Mouse (Mus musculus) natural killer cell, adult 2 months (primary cell): ENCODE measurements around the gene Gse1.

Source experiments
- DNase-seq, 2 experiments: peaks; one replicate each; pipeline ENCODE4 v3.0.0; 2022; ENCODE audit warnings: low spot score in 2 of 2

Gse1 gene

DNA sequence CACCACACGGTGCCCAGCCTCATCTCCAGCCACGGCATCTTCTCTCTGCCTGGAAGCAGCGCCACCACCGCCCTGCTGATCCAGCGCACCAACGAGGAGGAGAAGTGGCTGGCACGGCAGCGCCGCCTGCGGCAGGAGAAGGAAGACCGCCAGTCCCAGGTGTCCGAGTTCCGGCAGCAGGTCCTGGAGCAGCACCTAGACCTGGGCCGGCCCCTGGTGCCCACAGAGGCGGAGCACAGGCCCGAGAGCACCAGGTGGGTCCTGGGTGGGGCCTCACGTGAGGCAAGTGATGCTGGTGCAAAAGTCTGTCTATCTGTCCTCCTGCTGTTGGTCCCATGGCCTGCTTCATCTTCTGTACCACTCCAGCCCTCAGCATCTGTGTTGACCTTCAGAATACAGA lies 340.9 kb downstream of the Gse1 start:
- no peak for DNase-seq

DNA sequence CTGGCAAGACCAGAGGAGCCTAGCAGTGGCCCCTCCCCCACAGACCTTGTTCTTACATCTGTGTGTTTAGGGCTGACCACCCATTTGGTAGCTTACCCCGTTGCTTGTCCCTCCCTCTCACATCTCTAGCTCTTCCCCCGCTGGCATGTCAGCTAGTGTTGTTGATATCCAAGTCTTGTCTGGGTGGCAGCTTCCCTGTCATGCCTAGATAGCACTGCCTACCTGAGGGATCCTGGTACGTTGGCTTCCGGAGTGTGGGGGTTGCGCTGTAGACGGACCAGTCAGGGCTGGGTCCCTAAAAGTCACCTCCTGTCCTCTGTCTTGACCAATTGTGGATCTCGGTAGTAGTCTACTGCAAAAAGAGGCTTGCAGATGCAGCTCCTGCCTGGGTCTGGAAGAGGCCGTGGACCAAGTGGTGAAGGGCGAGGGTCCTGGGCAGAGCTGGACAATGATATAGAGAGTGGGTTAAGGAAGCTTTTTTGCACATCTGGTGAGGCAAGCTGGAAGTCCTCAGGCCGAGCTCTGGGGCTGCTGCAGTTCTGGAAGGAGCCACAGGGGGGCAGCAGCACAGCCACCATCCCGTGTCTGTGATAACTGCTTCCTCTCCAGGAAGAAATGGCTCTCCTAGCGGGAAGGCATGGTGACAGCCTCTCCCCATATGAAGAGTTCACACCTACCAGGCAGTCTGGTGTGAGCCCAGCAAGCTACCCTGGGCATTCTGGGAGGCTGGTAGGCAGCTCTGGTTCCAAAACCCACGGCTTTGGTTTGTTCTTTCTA lies 341.9 kb downstream of the Gse1 start:
- DNase-seq = peak; percentile 48 to 67

DNA sequence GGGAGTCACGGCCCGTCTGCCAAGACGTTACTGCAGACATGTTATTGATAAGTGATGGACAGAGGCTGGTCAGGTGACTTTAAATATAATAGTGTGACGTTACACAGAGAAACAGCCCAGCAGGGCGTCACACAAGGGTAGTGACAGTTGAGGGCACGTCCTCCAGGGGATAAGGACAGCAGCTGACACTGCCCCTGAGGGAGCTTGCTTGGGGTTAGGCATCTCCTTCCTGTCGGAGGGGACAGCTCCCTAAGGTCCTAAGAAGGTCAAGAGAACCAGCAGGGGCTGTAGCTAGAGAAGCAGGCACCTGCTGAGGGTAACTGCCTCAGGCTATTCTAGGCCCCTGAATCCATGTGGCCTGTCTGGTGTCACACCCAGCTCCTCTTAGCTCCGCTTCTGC lies 343.3 kb downstream of the Gse1 start:
- DNase-seq = peak in 1 of 2 experiments; percentile 13

DNA sequence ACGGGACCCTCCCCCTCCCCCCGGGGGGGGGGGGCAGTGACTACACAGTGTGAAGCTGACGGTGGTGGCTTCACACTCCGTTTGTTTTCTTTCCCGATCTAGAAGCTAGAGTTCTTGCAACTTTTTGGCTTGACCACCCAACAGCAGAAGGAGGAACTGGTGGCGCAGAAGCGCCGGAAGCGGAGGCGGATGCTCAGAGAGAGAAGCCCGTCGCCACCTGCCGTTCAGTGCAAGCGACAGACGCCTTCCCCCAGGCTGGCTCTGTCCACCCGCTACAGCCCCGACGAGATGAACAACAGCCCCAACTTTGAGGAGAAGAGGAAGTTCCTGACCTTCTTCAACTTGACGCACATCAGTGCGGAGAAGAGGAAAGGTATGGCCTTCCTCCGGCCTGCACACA lies 344.3 kb downstream of the Gse1 start:
- DNase-seq = peak; percentile 33 to 72

DNA sequence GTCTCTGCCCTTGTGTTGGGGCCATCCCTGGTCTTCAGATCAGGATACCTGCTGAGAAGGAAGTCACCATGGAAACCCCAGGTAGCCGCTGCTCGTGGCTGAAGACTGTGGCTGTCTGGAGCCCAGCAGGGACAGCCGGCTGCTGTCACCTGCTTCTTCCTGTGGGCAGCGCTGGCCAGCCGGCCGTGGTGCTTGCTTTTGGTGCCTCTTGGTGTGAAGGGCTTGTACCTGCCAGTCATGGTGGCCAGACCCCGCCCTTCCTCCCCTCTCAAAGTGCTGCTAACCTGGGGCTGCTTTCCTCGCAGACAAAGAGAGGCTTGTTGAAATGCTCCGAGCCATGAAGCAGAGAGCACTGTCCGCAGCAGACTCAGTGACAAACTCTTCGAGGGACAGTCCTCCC lies 345.6 kb downstream of the Gse1 start:
- no peak for DNase-seq

DNA sequence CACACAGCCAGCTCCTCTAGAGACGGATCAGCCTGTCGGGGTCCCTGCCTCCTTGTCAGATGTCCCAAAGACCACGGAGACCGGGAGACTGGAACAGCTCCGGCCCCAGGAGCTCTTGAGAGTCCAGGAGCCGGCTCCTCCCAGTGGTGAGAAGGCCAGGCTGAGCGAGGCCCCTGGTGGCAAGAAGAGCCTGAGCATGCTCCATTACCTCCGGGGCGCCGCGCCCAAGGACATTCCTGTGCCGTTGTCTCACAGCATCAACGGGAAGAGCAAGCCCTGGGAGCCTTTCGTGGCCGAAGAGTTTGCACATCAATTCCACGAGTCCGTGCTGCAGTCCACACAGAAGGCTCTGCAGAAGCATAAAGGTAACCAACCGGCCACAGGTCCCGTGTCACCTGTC lies 346.7 kb downstream of the Gse1 start:
- DNase-seq = no peak

DNA sequence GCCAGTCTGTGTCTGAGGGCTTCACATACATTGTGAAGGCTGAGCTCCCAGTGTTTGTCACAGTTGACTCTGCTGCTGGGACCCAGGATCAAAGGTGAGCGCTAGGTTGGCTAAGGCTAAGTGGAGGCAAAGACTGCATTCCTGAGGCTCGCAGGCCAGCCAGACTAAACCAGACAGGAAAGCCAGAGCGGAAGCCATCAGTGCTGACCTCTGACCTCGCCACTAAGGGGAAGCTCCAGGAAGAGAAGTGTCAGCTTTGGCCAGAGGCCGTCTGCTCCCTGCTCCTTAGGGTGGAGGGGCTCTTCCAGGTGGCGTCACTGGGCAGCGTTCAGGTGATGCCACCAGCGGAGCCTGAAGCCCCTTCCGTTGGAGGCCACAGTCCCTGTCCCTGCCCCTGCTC lies 347.5 kb downstream of the Gse1 start:
- DNase-seq = no peak

DNA sequence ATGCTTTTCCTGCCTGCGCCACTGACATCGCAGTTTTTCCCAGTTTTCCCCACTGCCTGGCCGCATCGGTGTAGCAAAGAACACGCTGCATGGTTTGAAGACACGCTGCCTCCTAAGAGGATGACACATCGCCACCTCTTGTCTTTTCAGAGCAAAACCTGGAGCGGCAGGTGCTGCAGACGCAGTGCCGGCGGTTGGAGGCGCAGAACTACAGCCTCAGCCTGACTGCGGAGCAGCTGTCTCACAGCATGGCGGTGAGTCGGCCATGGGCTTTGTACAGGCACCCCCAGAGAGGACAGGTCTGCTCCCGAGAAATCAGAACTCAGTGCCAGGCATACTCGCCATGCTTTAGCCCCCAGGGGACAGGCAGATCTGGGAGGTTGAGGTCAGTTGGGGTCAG lies 349.6 kb downstream of the Gse1 start:
- DNase-seq = no peak

DNA sequence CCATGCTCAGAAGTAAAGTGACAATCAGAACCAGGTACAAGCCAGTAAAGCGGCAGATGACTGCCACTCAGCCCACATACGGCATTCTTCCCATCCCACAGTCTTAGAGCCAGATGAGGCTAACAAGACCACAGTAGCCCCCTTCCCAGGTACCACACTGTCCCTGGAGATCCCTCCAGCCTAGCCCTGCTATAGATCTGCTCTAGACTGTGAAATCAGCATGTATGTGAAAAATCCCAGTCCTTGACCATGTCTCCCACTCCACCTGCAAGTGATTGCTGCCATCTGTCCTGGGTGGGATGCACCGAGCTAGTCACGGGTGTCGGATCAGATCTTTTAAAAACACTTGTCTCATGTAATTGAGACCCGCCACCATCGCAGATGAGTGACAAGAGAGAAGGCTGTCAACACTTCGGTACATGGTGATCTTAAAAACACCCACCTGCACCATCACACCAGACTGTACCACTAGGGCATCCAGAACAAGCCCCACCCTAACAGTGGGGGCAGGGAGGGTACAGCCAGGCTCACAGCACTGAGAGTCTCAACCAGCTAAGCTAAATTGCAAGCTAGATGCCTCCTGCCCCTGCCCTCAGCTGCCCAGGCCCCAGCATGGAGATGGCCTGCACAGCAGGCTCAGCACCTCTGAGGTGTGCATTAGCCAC lies 352.2 kb downstream of the Gse1 start:
- no peak for DNase-seq

DNA sequence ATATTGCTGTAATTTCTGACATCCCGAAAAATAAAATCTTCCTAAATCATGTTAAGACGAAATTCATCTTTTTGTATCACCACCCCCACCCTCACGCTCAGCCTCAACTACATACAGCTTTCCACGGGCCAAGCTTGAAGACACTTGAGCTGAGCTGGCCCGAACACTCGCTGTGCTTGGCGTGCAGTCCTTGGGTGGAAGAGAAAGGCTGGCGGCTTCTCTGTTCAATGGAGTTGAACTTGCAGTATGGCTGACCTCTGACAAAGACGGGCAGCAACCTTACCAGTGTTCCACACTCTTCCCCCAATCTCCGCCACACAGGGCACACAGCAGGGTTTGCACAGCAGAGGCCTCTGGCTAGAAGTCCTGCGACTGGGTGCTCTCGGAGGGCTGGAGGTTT lies 353.1 kb downstream of the Gse1 start:
- no peak for DNase-seq

DNA sequence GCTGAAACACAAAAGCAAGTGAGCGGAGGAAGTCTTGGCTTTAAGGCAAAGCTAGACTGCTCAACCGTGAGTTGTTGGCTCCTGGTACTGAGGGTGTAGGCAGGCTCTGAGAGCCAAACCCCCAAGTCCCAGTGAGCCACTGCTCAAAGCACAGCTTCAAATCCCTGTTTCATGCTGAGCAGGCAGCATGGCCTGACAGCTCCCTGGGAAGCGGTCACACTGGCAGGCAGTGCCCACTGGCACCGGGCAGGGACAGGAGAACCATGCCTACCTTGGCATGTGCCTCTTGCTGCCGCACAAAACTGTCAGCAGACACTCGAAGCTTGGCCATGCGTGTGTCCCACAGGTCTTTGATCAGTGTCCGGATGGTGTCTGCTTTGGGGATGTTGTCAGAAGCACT lies 353.6 kb downstream of the Gse1 start:
- no peak for DNase-seq

DNA sequence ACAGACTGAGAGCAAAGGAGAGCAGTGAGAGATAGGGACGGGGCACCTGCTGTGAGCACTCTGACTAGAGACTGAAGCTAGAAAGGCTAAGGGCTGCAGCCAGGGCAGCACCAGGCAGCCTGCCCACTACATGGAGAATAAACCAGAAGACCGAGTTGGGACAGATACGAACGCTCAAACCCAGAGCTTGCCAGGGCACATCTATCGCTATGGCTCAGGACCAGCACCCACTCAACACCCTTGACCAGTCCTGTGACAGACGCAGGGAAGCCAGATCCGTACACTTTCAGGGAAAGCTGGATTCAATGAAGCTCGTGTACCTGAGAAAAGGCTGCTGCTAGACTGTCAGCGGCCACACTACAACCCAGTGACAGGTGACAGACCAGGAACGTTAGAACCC lies 357.3 kb downstream of the Gse1 start:
- DNase-seq = no peak

DNA sequence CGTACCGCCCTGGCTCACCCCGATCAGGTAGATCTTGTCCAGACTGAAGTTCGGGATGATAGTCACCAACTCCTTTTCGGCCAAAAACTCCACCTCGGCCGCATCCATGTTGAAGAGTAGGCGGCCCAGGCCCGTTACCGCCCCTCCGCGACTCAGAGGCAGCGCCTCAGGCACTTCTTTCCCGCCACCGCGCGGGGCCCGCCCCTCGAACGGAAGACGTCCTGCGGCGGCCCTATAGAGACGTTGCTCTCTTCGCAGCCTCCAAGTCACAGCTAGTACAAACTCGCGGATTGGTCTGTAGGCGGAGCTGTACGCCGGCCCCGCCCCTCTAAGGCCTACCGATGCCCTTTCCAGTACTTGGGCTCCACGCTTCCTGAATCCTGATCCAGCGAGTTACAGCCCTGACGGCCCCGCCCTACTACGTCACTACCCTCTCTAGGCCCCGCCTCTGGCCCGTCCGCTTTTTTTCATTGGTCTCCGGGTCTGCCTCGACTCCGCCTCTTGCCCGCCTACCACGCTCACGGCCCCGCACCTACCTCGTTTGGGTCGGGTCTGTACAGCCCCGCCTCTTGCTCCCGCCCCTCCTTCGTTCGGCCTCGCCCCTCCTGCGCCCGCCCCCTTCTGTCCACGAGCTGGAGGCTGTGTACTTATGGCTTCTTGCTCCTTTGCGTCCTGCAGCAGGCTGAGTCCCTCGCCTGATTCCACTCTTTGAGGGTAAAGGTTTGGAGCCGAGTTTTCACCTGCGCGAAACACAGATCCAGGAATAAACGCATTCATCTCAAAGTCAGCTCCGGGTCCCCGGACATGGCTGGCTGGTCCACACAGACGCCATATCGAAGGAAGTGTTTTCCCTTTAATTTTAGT lies 360.9 kb downstream of the Gse1 start, which contains the start of gene Gins2:
Gene Gins2, minus strand, starts transcription at position 397 of the 864 bp plus-strand sequence.
- DNase-seq = peak; percentile 95 to 98

DNA sequence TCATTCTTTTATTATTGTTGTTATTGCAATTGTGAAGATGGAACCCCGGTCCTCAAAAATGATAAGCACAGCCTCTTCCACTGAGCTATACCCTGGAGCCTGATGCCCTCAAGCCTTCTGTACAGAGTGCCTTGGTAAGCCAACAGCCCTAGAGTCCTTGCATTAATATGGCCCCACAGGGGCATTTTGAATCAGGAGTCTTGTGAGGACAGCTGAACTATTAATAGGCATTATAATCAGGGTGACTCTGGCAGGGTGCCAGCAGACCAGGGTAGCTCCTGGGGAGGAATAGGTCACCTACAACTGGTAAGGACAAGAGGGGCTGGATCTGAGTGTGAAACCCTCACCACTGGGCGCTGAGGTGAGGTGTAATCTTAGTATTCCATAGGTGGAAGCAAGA lies 361.7 kb downstream of the Gse1 start:
- no peak for DNase-seq

DNA sequence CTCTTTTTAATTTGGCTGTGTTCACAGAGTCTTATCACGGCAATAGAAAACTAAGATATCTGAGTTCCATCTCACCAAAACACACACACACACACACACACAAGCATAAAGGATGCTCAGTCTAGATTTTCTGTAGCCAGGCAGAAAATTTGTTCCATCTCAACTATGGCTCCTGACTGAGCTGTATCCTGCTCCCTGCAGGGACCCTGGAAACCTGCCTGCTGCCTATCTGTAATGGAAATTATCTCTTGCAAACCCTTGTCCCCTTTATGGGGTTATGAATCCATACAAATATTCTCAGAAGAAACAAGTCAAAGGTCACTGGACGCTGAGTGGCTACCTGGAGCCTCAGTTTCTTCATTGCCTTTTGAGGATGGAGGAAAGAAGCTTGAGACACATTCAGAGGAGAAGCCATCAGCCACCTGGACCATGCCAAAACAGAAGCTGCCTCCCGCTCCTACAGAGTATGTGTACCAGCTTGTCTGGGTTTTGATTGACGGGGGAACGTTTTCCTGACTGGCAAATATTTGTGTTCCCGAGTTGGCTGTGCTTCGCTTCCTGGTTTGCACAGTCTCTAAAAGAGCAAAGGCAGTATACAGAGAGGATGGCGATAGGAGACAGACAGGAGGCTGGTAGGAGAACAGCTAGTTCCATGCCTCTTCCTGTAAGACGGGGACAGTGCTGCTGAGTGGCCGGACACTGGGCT lies 363.5 kb downstream of the Gse1 start:
- DNase-seq = no peak

DNA sequence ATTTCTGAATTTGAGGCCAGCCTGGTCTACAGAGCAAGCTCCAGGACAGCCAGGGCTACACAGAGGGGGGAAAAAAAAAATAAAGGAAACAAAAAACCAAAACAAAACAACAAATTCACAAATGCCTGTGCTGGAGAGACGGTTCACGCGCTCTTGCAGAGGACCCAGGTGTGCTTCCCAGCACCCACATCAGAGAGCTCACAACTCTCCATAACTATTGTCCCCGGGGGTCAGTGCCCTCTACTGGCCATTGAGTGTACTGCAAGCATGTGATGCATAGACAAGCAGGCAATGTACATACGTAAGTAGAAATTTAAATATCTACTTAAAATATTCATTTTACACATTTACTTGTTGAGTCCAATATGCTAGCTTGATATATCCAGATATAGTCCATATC lies 366.3 kb downstream of the Gse1 start:
- DNase-seq = peak in 1 of 2 experiments; percentile 36

DNA sequence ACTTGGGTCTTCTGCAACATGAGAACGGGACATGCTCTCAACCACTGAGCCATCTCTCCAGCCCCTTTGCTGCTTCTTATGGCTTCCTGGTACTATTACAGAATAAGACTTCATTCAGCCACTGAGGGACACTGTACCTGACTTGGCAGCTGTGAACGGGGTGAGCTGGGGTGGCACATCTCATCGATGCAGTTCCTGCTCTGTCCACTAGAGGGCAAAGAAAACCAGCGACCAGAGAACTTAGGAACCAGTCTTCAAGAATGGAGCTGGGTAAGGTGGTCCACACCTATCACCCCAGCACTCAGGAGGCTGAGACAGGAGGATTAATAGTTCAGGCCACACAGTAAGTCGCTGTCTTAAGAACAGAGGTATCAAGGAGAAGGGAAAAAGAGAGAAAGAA lies 367.7 kb downstream of the Gse1 start:
- DNase-seq = peak; percentile 48 to 66

DNA sequence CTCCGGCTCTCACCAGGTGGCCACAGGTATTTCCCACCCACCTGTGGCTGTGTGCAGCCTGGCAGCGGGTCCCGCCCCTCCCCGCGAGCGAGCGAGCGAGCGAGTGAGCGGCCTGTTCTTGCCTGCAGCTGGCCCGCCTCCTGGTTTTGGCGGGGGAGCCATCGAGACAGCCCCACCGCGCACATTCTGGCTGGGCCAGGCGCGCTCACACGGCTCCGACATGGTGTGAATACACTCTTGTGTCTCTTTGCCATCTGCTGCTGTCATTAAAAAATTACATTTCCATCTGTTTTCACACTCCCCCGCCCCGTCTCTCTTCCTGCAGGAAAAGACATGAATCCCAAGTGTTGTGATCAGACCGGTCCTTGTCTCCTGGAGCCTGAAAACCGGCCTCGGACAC lies 370.3 kb downstream of the Gse1 start:
- no peak for DNase-seq

DNA sequence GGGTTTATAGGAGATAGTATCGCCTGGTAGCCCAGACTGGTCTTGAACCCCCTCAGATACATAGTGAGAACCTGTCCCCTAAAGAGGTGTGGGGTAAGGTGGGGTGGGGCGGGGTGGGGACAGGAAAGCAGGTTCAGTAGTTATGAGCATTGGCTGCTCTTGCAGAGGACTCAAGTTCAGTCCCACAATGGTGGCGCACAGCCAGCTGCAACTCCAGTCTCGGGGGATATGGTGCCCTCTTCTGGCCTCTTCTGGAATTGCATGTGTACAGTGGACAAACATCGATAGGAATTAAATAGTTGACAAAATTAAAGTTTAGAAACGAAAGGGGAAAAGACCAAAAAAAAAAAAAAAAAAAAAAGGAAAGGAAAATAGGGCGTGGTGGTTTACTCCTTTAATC lies 371.2 kb downstream of the Gse1 start:
- peak; percentile 67 to 77 for DNase-seq

DNA sequence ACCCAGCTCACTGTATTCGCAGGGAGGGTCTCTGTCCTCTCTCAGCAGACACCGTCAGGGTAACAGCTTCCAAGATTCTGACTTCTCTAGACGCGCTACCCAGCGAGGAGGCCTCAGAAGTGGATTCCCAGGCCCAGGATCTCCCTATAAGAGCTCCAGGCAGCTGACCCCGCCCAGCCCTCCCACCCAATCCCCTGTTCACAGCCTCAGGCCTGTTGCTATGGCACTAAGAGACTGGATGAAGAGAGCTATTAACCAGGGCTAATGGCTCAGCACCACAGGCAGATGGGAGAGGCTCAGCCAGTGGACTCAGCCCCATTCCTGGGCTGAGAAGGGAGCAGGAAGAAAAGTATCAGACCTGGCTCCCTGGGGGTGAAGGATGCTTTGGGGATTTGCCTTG lies 374.4 kb downstream of the Gse1 start:
- DNase-seq = no peak

DNA sequence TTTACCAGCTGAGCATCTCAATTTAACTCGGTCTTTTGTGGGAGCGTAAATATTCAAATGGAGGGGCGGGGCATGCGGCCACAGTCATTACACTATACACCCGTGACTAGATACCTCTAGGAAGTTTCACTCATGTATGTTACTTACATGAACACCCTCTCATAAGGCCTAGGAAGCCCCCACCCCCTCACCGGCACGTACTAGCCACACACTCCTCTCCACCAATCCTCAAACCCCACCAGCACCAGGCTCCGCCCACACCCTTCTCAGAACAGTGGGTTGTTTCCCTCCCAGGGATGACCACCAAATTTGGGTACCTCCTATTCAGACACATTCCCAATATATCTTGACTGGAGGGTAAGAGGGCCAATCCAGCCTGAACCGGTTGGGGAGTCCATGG lies 379.2 kb downstream of the Gse1 start:
- no peak for DNase-seq

DNA sequence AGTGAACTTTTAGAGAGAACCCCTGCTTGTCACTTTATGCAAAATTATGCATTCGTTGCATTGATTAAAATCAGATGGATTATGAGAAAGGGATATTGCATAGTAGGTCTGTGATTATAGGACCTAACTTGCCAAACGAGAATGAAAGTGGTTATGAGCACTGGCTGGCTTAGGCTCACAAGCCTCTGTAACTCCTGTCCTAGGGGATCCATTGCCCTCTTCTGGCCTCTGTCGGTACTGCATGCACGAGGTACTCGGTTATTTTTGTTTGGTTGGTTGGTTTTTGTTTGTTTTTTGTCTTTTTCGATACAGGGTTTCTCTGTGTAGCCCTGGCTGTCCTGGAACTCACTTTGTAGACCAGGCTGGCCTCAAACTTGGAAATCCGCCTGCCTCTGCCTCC lies 379.6 kb downstream of the Gse1 start:
- DNase-seq = peak; percentile 58 to 74
